Mouse (Mus musculus): Measurements from ENCODE around the gene Zfp619.

- TF ChIP-seq CTCF (IDR thresholded peaks at IDR 0.05; ENCODE audit: extremely low read depth, insufficient read depth, insufficient read length, insufficient replicate concordance) (no peak), POLR2A (IDR thresholded peaks at IDR 0.05; ENCODE audit: low read depth, low read length) (no peak)
Observed at GRCm38 (mm10) chr7:39487159-39487853, 30.3 kb upstream of the Zfp619 start.
